Mouse (Mus musculus) kidney, adult 10 weeks (tissue): ENCODE measurements around the gene Arcn1. TPM values are rescaled to one million over a fixed set of nuclear protein-coding genes. Genes with fewer than 3 reads are reported as not detected.

Source experiments
- polyA plus RNA-seq: library from polyadenylated mRNA; stranded (reverse); fragments of 350-450 nt; fragmentation: Illumina TruSeq; extraction: RNeasy Lipid Tissue Mini Kit (QIAGEN cat#74804); gene quantifications from one replicate; pipeline ENCODE4 v1.2.3, GENCODE M21; 2014; ENCODE audit warnings: low read depth, low replicate concordance

The Arcn1 gene
- polyA plus RNA-seq, result 269 TPM

DNA sequence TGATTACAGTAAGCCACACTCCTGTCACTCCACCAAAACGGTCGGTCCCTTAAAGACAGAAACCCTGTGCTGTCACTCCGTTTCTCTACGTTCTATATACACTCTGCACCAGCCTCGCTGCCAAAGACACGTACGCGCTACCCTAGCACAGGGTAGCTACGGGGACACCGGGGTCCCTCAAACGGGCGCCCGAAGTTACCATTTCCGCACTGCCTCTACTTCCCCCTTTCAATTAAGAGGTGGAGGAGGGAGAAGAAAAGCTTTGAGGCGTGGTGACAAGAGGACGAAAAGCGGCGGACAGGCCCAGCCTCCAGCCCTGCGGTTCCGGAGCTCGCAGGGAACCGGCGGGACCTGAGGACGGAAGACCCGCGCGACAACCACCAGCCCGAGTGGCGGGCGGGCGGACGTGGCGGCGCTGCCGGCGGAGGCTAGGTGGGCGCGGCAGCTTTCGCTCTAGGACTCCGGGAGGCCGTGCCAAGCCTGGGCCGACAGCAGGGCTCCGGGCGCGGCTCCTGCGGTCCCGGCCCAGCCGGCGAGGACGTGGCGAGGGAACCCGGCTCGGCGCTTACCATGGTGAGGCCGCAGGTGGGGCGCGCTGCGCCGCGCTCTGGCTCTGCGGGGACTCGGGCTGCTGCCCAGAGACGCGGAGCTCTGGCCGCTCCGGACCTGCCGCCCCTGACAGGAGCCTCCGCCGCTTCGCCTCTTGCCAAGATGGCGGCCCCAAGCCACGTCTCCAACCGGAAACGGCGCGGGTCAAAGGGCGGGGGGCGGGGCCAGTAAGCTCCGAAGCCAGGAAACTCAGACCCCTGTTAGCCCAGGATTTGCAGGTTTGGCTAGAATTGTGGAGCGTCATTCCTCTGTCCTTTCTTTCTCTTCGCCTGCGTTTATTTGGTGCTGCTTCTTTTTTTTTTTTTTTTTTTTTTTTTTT is at the start of gene Arcn1, which contains the start of gene Ift46:
Gene Arcn1 (minus strand): TSS at position 745 of the 928 bp plus-strand sequence.
Gene Ift46 (plus strand): TSS at position 808 of the 928 bp plus-strand sequence.

DNA sequence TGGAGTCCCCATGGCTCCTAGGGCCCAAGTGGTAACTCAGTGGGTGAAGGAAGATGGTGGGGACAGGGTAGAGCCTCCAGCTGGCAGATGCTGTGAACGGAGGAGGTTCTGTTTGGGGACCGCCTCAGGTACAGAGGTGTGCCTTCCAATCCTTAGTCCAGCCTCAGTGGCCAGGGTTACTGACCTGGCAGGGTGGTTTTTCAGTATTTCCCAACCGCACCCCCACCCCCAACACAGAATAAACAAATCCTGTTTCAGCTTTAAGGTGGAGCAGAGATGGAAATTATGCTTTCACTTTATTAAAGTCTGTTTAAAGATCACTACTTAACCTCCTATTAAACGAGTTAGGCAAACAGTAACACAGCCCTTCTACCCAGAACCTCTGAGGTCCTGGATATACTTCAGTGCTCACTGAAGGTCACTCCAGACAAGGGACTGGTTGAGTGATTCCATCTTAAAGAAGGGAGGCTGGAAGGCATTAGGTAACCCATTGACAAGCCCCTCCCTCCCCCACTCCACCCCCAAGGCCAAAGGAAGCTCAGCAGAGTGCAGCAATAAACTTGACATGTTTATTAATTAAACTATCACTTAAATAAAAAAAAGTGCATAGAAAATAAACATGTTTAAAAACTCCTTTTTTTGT is 35.3 kb upstream of the Arcn1 start, which contains the start of gene Ttc36:
Gene Ttc36 (minus strand): TSS at position 265 of the 643 bp plus-strand sequence.

DNA sequence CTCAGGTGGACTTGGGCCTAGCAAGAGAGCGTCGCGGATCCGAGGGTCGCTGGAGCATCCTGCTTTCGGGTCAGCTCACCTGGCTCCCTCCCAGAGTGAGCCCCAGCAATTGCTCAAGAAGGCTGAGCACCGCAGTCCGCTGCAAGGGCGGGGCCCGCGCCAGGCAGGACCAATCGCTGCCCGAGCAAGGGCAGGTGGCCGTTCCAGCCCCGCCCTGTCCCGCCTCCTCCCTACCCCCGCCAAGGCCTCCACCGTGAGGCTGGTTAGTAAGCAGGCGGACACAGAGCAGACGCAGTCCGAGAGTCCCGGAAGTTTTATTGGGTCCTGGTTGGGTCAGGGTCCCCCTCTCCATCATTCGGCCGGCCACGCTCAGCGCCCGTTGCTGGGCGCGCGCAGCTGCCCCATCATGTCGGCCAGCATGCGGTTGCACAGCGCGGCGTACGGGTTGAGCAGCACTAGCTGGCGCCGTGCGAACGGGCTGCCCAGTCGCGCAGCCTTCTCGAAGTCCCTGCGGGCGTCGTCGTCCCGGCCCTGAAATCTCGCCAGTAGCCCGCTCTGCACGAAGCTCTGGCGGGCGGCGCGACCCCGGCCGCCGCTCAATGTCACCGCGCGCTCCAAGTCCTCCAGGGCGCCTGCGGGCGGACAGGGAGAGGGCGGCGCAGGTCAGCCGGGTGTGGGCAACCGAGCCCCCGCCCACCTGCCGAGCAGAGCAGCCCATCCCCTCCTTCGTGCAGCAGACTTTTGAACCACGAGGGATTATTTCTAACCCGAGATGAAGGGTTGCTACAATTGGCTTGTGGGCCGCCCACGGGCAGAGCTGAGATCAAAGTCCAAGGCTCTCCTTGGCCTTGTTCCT is 31.7 kb upstream of the Arcn1 start, which contains the start of gene Tmem25:
Gene Tmem25 (minus strand): TSS at position 206 of the 856 bp plus-strand sequence.

DNA sequence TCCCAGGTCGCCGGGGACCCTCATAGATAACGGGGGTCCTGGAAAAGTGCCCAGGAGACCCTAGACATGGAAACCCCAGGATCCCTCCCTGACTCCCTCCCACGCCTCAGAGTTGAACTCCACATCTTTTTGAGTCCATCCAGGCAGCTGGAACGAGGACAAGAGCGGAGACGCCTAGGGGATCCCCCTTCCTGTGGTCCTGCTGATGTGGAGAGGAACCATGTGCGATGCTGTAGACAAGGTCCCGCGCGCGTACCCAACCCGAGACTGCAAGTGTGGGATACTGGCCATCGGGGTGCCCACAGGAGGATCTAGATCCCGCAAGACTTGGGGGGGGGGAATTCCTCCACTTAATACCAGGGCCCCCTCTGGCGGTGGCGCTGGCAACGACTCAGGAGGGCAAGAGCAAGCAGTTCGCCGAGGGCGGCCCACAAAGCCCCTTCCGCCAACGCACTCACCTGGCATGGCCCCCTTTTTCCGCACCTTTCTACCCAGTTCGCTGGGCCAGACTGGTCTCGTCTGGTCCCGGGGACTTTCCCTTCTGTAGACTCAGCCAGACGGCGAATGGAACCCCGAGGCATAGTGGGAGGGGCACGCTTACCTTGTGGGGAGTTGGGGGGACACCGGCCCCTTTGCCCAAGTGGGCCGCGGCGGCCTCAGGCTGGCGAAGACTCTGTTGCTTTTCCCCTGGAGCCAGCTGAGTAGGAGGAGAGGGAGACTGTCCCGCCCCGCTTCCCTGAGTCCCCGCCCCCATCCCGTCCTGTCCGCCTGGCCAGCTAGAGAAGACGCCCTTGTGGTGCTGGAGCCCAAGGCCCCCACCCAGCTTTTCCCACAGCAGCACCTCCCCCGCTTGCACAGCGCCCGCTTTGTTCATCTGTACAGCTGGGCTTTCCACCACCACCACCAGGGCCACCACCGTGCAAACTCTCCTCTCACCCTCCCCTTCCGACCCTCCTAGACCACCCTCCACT is 32.8 kb downstream of the Arcn1 start, which contains the start of gene Phldb1:
Gene Phldb1 (minus strand): TSS at position 675 of the 971 bp plus-strand sequence.

Other genes starting within 250 kb of the Arcn1 start
- not detected for gene Cxcr5, start 206.0 kb downstream of the Arcn1 start, polyA plus RNA-seq
- 161 TPM for gene Ddx6, start 163.0 kb downstream of the Arcn1 start, polyA plus RNA-seq
- gene Treh, start 94.6 kb downstream of the Arcn1 start, polyA plus RNA-seq, result 9.1 TPM
- 0.89 TPM for gene Phldb1, start 32.6 kb downstream of the Arcn1 start, polyA plus RNA-seq
- gene Ift46, start 63 bp upstream of the Arcn1 start, polyA plus RNA-seq, result 17.3 TPM
- gene Tmem25, start 31.5 kb upstream of the Arcn1 start, polyA plus RNA-seq, result 3.2 TPM
- 18.3 TPM for gene Ttc36, start 35.2 kb upstream of the Arcn1 start, polyA plus RNA-seq
- 12.2 TPM for gene Kmt2a, start 113.5 kb upstream of the Arcn1 start, polyA plus RNA-seq
- gene Atp5l, start 152.9 kb upstream of the Arcn1 start, polyA plus RNA-seq, result 1,015 TPM
- gene Ube4a, start 197.8 kb upstream of the Arcn1 start, polyA plus RNA-seq, result 90.9 TPM
- gene Cd3g, start 212.6 kb upstream of the Arcn1 start, polyA plus RNA-seq, result 0.77 TPM
- gene Cd3d, start 213.9 kb upstream of the Arcn1 start, polyA plus RNA-seq, result not detected
- not detected for gene Cd3e, start 241.8 kb upstream of the Arcn1 start, polyA plus RNA-seq